Mouse (Mus musculus): ENCODE data around the gene Plxdc2.

Plxdc2 gene

DNA sequence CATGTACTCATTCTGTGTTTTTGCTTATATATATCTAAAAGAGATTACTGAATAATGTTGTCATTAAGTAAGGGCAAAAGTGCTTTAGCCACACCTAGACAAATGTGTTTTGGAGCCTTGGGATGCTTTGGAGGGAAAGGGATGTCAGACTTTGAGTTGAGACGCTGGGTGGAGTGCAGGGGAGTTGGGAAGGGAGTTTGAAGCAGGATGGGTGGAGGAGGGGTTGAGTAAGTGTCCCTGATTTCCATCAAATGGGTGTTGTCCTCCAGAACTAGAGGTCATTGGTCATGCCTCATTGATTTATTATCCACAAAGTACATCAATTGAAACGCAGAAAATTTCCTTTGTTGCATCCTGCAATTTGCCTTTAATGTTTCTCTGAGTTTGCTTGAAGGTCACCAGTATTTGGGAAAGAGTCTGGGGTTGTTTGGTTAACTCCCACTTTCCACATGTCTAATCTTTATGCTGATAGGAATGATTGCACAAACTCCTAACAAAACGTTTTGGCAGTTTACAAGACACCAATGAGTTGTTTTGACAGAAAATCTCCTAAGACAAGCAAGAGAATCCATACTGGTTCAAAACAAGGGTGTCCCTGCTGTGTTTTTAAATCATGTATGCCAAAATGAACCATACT is 58.4 kb downstream of the Plxdc2 start:
- DNase-seq (ENCODE audit: low spot score): no peak

DNA sequence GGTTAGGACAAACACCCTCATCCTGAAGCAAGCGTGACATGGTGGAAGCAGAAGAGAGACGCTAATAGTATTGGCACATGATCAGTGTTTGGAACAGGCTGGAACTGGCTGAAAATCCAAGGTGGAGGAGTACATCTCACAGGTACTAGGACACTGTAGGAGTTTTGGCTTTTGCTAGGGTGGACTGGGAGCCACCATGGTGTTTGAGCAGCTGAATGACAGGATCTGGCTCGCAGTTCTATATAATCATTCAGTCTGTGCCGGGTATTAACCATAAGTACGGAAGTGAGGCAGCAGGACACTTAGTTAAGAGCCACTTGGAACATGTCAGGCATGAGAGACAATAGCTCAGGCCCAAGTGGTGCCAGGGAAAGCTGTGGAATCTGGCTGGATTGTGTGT is 82.9 kb downstream of the Plxdc2 start:
- no peak for DNase-seq (ENCODE audit: low spot score)

DNA sequence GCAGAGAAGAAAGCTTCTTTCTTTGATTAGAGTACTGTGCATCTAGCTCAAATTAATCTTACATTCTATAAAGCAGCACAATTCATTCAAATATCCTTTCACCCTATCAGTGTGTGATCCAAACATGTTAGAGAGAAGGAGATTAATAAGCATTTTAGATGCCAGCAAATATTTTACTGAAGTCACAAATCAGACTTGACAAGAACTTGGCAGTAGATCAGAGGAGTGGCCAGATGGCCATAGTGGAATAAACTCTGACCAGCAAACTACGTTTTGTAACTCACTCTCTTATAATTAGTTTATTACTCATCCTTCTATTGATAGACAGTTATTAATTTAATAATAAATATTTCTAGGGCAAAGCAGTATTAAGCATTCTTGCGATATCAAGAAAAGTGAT is 86.5 kb downstream of the Plxdc2 start:
- no peak for DNase-seq (ENCODE audit: low spot score)

DNA sequence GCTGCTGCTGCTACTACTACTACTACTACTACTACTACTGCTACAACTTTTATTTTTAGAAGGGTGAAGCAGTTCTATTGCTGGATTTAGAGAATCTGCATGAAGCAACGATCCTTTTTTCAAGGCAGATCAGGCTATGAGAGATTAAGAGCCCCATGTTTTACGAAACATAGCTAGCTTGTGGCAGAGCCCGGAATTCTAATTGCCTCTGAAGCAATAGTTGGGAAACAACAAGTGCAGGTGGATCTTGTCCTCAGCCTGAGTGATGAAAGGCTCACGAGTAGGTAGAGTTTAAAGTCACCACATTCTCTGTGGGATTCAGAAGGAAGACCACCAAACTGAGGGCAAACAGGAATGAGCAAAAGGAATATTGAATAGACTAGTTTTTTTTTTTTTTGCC is 91.8 kb downstream of the Plxdc2 start:
- no peak for DNase-seq (ENCODE audit: low spot score)

DNA sequence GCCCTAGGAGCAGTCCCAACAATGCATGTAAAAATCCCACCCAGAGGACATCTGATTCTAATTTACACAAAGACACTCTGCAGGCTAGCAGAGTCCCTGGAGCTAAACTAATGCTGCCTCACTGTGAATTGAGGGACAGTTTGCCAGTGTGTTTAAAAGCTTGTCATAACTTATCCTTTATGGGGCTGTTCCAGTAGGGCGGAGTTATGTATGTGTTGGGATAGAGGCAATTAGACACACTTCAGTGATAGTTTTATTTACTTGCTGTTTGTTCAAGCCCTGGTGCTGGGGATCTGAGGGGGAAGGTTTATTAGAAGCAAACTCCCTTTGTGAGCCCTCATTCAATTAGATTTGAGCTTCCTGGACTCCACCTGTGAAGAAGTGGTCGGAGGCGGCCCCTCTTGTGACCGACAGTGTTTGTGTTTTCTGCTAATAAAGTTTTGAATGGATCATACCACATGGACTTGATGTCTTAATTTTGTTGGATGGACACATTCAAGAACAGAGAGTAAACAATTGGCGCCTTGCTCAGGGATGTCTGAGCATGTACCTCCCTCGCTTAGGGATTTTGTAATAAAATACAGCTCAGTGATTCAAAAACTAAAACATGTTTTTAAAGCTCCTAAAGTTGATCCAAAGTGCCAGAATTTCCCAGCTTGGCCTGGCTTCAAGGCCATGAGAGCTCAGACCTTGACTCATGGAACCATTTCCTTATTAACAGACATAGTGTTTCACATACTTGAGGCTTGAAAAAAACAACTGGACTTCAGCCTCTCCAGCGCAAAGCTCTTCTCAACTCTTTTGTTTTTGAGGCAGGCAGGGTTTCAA is 94.9 kb downstream of the Plxdc2 start:
- DNase-seq (ENCODE audit: low spot score): no peak

DNA sequence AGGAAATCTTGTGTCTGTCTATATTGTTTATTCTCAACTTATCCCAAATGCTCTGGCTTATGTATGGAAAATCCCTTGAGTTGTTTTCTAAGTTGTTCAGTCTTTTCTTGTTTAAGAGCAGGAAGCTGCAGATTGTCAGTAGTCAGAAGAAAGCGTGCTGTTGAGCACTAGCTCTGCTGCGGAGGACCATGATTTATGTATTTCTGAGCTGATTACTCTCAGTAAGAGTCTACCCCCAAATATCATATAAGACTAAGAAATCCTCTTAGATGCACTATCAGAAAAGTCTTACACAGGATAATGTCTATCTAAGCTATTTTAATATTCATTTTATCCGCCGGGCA is 95.5 kb downstream of the Plxdc2 start:
- no peak for DNase-seq (ENCODE audit: low spot score)

DNA sequence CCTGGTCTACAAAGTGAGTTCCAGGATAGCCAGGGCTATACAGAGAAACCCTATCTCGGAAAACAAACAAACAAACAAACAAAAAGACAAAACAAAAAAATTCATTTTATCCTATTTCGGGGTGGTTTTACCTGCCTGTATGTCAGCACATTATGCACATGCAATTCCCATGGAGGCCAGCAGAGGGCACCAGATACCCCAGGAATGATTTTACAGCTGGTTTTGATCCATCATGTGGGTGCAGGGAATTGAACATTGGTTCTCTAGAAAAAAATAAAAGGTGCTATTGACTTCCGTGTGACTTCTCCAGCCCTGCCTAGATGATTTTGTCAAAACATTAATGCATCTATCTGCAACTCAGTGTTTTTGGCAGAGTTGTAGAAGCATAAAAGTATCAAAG is 96.0 kb downstream of the Plxdc2 start:
- no peak for DNase-seq (ENCODE audit: low spot score)

DNA sequence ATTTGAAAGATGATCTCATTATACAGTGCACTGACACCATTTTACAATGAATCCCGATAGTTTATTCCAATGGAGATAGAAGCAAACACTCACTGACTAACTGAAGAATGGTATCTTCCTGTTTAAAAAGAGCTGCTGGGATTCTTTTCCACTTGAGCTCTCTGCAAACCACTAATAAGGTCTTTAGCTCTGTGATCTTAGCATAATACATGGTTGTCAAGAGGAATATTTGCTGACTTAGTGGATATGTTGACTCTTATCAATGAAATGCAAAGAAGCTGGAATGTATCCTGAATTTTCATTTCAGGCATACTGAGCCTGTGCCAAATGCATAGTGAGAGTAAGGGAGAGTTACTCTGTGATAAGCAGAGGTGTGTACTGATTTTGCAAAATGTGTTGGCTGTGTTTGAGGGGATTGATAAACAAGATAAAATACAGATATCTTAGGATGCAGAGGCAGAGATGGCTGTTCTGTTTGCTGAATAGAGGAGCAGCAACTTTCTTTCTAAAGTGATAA is 100.2 kb downstream of the Plxdc2 start:
- DNase-seq (ENCODE audit: low spot score): no peak

DNA sequence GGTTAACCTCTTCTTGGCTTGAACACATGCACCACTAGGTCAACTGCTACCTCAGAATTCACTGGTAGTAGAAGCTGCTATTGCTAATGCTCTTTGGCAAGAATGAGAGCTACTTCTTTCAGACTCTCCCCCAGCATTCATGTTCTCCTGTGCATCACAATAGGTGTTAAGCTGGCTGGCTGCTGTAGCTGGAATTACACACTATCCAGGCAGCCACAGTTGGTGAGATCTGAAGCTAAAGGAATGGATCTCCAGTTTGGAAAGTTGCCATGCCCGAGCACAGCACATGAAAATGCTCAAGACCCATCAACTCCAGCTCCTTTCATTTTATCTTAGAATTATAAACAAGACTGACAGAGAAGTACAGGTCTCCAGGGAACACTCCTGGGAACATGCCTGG is 103.4 kb downstream of the Plxdc2 start:
- no peak for DNase-seq (ENCODE audit: low spot score)

DNA sequence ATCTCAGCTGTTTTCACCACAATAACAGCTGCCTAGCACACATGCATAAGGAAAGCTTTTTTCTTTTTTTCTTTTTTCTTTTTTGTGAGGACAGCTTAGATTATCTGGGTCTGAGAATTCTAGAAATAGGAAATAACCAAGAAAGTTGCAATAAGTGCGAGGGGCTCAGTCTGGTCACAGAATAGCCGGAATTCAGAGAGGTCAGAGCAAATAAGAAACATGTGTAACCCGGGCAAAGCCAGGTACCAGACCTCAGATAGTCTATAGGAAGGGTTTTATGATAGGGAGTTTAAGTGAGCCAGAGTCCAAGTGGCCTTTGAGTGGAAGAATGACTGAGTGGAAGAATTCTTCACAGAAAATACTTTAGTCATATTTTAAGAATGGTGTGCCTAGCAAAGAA is 114.0 kb downstream of the Plxdc2 start:
- DNase-seq (ENCODE audit: low spot score): no peak

DNA sequence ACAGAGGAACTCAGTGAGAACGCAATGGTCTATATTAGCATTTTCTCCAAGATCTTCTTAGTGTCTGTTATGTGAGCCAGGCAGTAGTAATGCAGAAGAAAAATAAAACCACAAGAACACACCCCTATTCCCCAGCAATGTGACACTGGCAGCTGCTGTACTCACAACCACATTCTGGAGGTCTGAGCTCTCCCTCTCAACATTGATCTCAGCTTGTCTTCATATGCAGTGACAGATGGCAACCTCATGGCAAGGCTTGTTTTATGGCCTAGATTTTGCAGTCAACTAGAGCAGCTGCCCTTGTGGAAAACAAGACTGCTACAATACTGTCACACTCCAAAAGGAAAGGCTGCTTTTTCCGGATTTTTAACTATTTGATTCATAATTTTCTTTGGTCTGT is 127.8 kb downstream of the Plxdc2 start:
- no peak for DNase-seq (ENCODE audit: low spot score)

DNA sequence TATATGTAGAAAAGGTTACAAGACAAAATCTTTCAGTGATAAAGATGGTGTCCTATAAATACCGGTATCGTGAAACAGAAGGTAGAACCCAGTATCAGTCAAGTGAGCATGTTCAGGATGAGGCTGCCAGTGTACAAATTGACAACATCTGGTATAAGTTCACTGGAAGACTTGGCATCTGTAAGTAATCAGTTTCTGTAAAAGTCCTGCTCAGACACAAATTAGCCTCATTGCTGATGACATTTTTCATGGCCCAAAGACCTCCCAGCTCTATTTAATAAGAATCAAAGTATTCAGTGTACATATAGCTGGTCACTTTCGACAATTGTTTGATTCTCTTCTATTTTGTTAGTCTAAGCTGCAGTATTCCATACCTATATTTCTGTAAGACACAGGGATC is 129.9 kb downstream of the Plxdc2 start:
- no peak for DNase-seq (ENCODE audit: low spot score)

DNA sequence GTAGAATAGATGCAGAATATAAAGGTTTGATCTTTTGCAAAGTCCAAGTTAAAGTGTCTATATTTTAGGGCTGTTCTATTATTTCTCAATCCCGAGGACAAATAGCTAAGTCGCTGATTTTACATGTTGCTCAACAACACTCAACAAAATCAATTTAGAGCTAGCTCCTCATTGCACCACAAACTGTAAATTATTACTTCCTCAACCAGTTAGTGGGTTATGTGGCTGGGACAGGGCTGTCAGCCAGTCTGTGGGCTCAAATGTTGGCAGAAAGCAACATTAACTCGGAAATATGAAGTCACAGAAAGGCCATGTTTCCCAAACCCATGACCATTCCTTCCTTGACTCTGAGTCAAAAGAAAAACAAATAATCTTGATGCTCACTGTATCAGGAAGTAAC is 135.1 kb downstream of the Plxdc2 start:
- no peak for DNase-seq (ENCODE audit: low spot score)

DNA sequence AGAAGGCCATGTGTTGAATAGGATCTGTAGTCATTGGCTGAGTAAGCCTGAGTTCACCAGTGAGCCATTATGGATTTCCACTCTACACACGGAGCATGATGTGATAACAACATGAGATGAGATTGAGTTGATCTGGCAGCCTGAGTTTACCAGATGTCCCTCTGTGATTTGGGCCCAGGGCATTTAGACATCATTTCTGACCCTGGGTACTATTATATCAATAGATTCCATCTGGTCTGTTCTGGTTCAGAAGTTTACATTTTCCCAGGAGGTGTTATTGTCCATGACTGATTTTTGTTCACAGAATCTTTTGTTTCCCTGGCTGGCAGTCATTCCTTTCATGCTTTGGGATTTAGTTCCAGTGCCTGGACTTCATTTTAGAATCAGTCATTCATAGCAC is 146.7 kb downstream of the Plxdc2 start:
- DNase-seq (ENCODE audit: low spot score): no peak

DNA sequence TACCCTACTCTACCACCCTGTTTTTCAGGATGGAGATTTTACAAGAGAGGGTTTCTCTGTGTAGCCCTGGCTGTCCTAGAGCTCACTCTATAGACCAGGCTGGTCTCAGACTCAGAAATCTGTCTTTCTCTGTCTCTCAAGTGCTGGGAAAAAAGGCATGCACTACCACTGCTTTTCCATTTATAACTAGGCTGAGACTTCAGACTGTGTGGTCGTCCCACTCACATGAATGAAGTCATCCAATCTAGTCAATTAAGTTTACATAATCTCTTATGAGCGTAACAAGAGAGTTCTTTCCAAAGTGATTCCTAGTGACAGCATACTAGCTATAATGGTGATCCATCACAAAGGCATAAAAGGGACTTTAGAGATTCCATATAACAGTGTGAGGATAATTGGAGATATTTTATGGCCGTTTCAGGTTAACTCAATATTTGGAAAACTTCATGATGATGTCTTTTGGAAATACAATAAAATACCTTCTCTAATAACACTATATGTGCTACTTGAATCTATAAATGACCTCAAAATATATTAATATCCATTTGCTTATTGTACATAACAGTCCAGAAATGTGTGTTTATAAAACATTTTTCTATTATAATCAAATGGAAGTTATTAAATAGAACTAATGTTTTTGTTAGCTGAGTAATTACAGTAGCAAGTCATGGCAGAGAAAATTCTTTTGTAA is 151.6 kb downstream of the Plxdc2 start:
- no peak for DNase-seq (ENCODE audit: low spot score)

DNA sequence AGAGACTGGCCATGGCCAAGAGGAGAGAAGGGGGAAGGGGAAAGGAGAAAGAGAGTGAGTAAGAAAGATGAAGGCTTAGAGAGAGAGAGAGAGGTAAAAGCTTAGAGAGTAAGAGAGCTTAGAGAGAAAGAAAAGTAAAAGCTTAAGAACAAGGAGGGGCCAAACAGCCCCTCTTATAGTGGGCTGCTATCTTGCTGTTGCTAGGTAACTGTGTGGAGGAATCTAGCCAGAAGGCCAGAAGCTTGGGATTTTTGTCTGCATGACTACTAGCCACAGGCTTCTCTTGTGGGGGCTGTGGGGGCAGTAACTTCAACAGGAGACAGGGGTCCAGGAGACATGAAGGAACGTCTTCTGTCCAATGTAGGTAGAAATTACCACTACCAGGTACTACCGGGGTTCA is 162.0 kb downstream of the Plxdc2 start:
- no peak for DNase-seq (ENCODE audit: low spot score)

DNA sequence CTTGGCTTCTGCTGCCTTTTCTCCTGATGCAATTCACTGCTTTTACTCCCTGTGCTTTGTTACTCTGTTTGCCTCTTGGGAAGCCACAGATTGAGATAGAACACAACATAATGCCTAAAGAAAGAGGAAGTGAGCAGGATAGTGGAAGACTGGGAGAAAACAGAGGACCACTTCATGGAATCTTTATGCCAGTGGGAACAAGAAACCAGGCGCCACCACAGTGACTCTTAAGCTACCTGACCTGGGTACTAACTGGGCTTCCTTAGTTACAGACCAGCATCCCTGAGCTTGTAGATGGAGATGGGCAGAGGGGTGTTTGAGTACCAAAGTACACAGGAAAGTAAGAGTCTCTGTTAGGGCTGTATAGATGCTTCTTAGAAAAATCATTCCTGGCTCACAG is 167.3 kb downstream of the Plxdc2 start:
- no peak for DNase-seq (ENCODE audit: low spot score)

DNA sequence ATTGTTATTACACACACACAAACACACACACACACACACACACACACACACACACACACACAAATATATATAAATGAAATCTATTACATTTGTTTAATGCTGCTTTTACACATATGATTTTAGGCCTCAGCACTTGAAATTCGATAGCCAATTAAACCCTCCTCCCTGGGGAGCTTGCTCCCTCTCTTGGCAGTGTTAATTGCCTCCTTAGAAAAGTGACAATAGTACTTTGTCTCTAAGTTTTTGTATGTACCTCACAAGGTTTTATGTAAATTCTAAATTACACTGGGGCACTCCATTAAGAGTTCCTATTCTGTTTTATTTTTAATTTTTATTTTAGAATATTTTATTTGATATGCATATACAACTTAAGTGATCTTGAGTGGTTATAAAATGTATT is 176.1 kb downstream of the Plxdc2 start:
- DNase-seq (ENCODE audit: low spot score): no peak

DNA sequence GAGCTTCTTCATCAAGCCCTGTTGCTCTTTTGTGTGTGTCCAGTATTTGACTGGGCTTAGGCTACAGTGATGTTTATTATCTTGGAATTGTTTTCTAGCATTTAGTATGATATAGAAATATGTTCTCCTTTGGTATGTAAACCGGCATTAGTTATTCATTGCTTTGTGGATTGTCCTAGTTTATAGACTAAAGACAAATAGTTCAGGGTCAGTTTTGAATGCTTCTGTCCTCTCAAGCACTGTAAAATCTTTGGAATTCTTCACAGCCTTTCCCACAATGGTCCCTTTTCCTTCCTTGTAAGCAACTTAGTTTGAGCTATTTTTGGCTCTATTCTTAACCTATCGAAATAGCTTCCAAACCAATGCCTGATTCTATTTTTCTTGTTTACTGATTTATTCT is 178.5 kb downstream of the Plxdc2 start:
- DNase-seq (ENCODE audit: low spot score): no peak

DNA sequence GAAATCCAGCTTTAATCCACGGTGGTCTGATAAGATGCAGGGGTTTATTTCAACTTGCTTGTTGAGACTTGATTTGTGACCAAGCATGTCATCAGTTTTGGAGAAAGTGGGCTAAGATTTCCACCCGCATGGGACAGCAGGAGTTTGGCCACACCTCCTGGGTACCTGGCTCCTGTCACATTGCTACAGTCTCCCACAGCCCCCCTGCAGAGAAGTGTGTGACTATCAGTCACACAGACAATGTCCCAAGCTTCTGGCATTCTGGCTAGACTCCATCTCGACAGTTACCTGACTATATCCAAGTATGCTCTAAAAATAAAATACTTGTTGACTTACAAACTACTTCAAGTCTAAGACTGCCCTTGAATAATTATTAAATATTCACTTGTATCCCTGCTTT is 185.1 kb downstream of the Plxdc2 start:
- no peak for DNase-seq (ENCODE audit: low spot score)

DNA sequence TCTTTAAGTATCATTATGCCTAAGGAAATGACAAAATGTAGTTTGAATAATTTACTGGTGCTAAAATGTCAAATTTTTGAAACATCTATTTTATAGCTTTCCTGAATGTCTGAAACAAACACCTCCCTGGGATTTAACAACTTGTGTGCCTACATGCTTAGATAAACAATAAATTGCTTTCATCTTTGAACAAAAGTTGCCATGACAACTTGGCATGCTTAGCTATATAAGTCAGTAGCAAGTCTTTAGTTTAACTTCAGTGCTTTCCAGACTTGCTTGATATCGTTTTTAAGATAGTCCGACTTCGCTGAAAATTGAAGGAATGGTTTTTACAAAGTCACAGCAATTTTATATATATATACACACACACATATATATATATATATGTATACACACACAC is 189.1 kb downstream of the Plxdc2 start:
- no peak for DNase-seq (ENCODE audit: low spot score)

DNA sequence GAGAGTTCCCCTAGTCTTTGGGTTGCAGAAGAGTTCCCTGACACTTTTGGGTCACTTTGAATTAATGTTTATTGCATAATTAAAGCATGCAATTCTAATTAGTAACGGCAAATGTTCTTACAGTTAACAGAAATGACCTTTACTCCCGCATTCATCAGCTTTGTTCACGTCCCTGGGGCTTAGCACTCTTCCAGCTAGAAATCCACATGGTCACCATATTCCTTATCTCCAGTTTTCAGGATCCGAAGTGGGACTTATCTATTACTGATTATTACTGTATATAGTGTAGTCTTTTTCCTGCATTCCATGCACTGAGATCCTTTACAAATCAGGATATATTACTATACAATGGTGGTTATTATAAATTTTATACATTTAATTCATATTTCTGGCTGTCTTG is 203.2 kb downstream of the Plxdc2 start:
- DNase-seq (ENCODE audit: low spot score): no peak

DNA sequence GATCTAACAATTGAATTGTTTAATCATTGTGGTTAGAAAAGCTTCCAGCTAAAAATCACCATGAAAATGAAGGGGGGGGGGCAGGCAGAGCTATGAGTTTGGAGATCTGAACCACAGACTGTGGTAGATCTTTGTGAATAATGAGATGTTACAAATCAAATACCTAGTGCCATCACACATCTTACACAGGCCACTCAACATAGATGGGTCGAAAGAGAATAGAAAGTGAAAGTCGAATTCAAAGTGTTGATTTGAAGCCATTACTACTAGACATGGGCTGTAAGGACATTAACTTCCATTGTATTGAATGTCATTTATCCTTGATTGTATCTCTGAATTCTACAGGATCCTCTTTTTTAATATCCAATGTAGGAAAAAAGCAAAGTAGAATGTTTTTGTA is 212.2 kb downstream of the Plxdc2 start:
- peak; percentile 1 for DNase-seq (ENCODE audit: low spot score)

All from T-cell, adult 2 months (primary cell).